ENCODE assay signal across 21 mouse cellular contexts in genomic region chr15:79519400-79520220, GRCm38 (mm10). TPM values are rescaled to one million over a fixed set of nuclear protein-coding genes. Genes with fewer than 3 reads are reported as not detected.
DNase-seq lines count a peak whose midpoint lies in the region; ATAC-seq lines count a peak whose summit lies in the region.
"Had no signal": no experiment of that assay in that cellular context is flagged by ENCODE, and none has a peak within 500 bp of the region (broad histone marks: within the 10 kb centered on the region; RNA-seq: fewer than 3 reads in every experiment).

No protein-coding gene starts in this region.

- no peak overlapping the region for H3K27ac ChIP-seq in midbrain, embryonic 10.5 days (replicated peaks)
- no peak overlapping the region for H3K27ac ChIP-seq in midbrain, embryonic 11.5 days (ENCODE audit: low read depth, low read length)
- no peak overlapping the region for H3K27ac ChIP-seq in liver, embryonic 12.5 days
- H3K27ac ChIP-seq in kidney, embryonic 14.5 days (ENCODE audit: low read depth, low read length) = no peak overlapping the region
- H3K27ac ChIP-seq: embryonic facial prominence, embryonic 15.5 days; forebrain, embryonic 15.5 days; heart, embryonic 13.5 days; hindbrain, embryonic 10.5 days; limb, embryonic 12.5 days; macrophage; neural tube, embryonic 13.5 days had no signal

- ATAC-seq in midbrain, embryonic 11.5 days (ENCODE audit: low FRiP score) = no peak
- 0 out of 2 replicates have a peak, but pooled peaks have one; percentile 30 for ATAC-seq in erythroblast, adult 5-6 weeks (replicated peaks; ENCODE audit: low FRiP score, poor library complexity, severe bottlenecking)
- ATAC-seq in liver, embryonic 12.5 days = 0 out of 2 replicates have a peak, but pooled peaks have one; percentile 36
- ATAC-seq in kidney, embryonic 14.5 days (ENCODE audit: low FRiP score, low TSS enrichment) = no peak
- ATAC-seq: forebrain, embryonic 15.5 days; inflammation-experienced regulatory T-cells, adult 6 months; midbrain, embryonic 16.5 days had no signal

- peaks cover 50% of the 10 kb centered on the region for H3K27me3 ChIP-seq in midbrain, embryonic 10.5 days (ENCODE audit: low read depth, poor library complexity, severe bottlenecking)
- H3K27me3 ChIP-seq in midbrain, embryonic 11.5 days (ENCODE audit: control insufficient read depth, insufficient read depth, low read length) = peaks cover 34% of the 10 kb centered on the region
- H3K27me3 ChIP-seq in liver, embryonic 12.5 days (replicated peaks) = peaks cover 61% of the 10 kb centered on the region
- peaks cover 9% of the 10 kb centered on the region; the same call in 1 of the 2 replicates for H3K27me3 ChIP-seq in kidney, embryonic 14.5 days (ENCODE audit: control insufficient read depth, insufficient read depth, low read length)

- DNase-seq in midbrain, embryonic 10.5 days (ENCODE audit: low spot score) = no peak
- no peak for DNase-seq in midbrain, embryonic 11.5 days (ENCODE audit: low spot score, missing footprints)
- no peak for DNase-seq in adrenal gland, postnatal 10 days
- no peak for DNase-seq in layer of hippocampus, postnatal 14 days (ENCODE audit: low spot score in 2 of 2)
- DNase-seq in embryo, embryonic 11 days = no peak
- DNase-seq: adrenal gland, postnatal 25 days; kidney, postnatal 10 days; thymus, postnatal 36 days had no signal

- H3K4me1 ChIP-seq in midbrain, embryonic 10.5 days = peaks cover 29% of the 10 kb centered on the region
- peaks cover 12% of the 10 kb centered on the region for H3K4me1 ChIP-seq in midbrain, embryonic 11.5 days (ENCODE audit: control insufficient read depth, insufficient read depth, low read length)
- H3K4me1 ChIP-seq in liver, embryonic 12.5 days = peaks cover 36% of the 10 kb centered on the region
- H3K4me1 ChIP-seq in kidney, embryonic 14.5 days (ENCODE audit: control insufficient read depth, insufficient read depth, low read length) = peaks cover 10% of the 10 kb centered on the region

- no peak overlapping the region for H3K4me2 ChIP-seq in midbrain, embryonic 11.5 days
- H3K4me2 ChIP-seq in liver, embryonic 12.5 days = peak overlapping the region; percentile 42
- H3K4me2 ChIP-seq in kidney, embryonic 14.5 days (replicated peaks; ENCODE audit: low read depth, low read length) = no peak overlapping the region
- H3K4me2 ChIP-seq: forebrain, embryonic 15.5 days; heart, embryonic 13.5 days; neural tube, embryonic 13.5 days had no signal

- no peaks in the 10 kb centered on the region for H3K9me3 ChIP-seq in midbrain, embryonic 10.5 days (replicated peaks)
- H3K9me3 ChIP-seq in midbrain, embryonic 11.5 days (ENCODE audit: control insufficient read depth, low read length) = no peaks in the 10 kb centered on the region
- no peaks in the 10 kb centered on the region for H3K9me3 ChIP-seq in liver, embryonic 12.5 days (replicated peaks)
- no peaks in the 10 kb centered on the region for H3K9me3 ChIP-seq in kidney, embryonic 14.5 days (ENCODE audit: control insufficient read depth, low read length)
- H3K9me3 ChIP-seq: embryonic facial prominence, embryonic 15.5 days; forebrain, embryonic 15.5 days; heart, embryonic 13.5 days; hindbrain, embryonic 10.5 days; limb, embryonic 12.5 days; neural tube, embryonic 13.5 days had no signal

- 53% methylated on average over 16 of the region's 16 CpGs for WGBS in midbrain, embryonic 10.5 days
- WGBS in midbrain, embryonic 11.5 days = 57% methylated on average over 14 of the region's 16 CpGs
- WGBS in liver, embryonic 12.5 days (ENCODE audit: insufficient replicate concordance) = 38% methylated on average over 16 of the region's 16 CpGs
- WGBS in kidney, embryonic 14.5 days = 45% methylated on average over 16 of the region's 16 CpGs

- H3K4me3 ChIP-seq in midbrain, embryonic 10.5 days = peak overlapping the region; percentile 12; the same call in 1 of the 2 replicates
- H3K4me3 ChIP-seq in midbrain, embryonic 11.5 days (ENCODE audit: low read depth, low read length) = no peak overlapping the region
- H3K4me3 ChIP-seq in liver, embryonic 12.5 days = no peak overlapping the region
- no peak overlapping the region for H3K4me3 ChIP-seq in kidney, embryonic 14.5 days (ENCODE audit: low read length)
- H3K4me3 ChIP-seq: embryonic facial prominence, embryonic 15.5 days; forebrain, embryonic 15.5 days; heart, embryonic 13.5 days; hindbrain, embryonic 10.5 days; limb, embryonic 12.5 days; neural tube, embryonic 13.5 days had no signal

- H3K36me3 ChIP-seq in midbrain, embryonic 10.5 days = no peaks in the 10 kb centered on the region
- H3K36me3 ChIP-seq in midbrain, embryonic 11.5 days (ENCODE audit: control insufficient read depth, insufficient read depth, low read length) = 0 out of 2 replicates have a peak, but pooled peaks cover 2% of the 10 kb centered on the region
- no peaks in the 10 kb centered on the region for H3K36me3 ChIP-seq in liver, embryonic 12.5 days
- H3K36me3 ChIP-seq in kidney, embryonic 14.5 days (ENCODE audit: control insufficient read depth, insufficient read depth, low read length) = no peaks in the 10 kb centered on the region
- H3K36me3 ChIP-seq: forebrain, embryonic 15.5 days; hindbrain, embryonic 10.5 days; neural tube, embryonic 13.5 days had no signal

- no peak overlapping the region for H3K9ac ChIP-seq in midbrain, embryonic 11.5 days (ENCODE audit: low read length)
- H3K9ac ChIP-seq in liver, embryonic 12.5 days = no peak overlapping the region
- no peak overlapping the region for H3K9ac ChIP-seq in kidney, embryonic 14.5 days (ENCODE audit: low read depth, low read length)
- H3K9ac ChIP-seq: embryonic facial prominence, embryonic 15.5 days; forebrain, embryonic 15.5 days; heart, embryonic 13.5 days; limb, embryonic 12.5 days; neural tube, embryonic 13.5 days had no signal

RNA-seq across cellular contexts. Expression of gene Kdelr3, which starts 3.4 kb away (rescaled TPM):
- polyA plus RNA-seq in midbrain, embryonic 10.5 days (2016; fragmentation: Nextera tagmentation; extraction: Ambion mirVana) = 15.5 and 24.2 TPM in 2 replicates
- polyA plus RNA-seq in midbrain, embryonic 11.5 days (2014; fragmentation: Nextera tagmentation; extraction: Ambion mirVana) = 14.9 and 16.4 TPM in 2 replicates
- total RNA-seq in erythroblast, adult 5-6 weeks (2015; ENCODE audit: low replicate concordance) = not detected in 2 replicates
- total RNA-seq in erythroblast, adult 5-6 weeks (2017; ENCODE audit: low replicate concordance) = not detected in 2 replicates
- 8.4 and 10.7 TPM in 2 replicates for polyA plus RNA-seq in liver, embryonic 12.5 days (2016; fragmentation: Nextera tagmentation; extraction: Ambion mirVana)
- 38.2 and 40.1 TPM in 2 replicates for polyA plus RNA-seq in kidney, embryonic 14.5 days (2014; fragmentation: Nextera tagmentation; extraction: Ambion mirVana)
- total RNA-seq in adrenal gland, postnatal 10 days (2021) = 10 to 100 TPM; 11.4 to 13.2 TPM
- total RNA-seq in layer of hippocampus, postnatal 14 days (2021) = 1 to 10 TPM; 1.4 to 1.8 TPM
- polyA plus RNA-seq: macrophage had no signal

RNA-seq across cellular contexts. Expression of gene Kcnj4, which starts 14.6 kb away (rescaled TPM):
- 0.05 TPM in 1 of 2 replicates, not detected in the other for polyA plus RNA-seq in midbrain, embryonic 10.5 days (2016; fragmentation: Nextera tagmentation; extraction: Ambion mirVana)
- not detected in 2 replicates for polyA plus RNA-seq in midbrain, embryonic 11.5 days (2014; fragmentation: Nextera tagmentation; extraction: Ambion mirVana)
- not detected in 2 replicates for total RNA-seq in erythroblast, adult 5-6 weeks (2015; ENCODE audit: low replicate concordance)
- not detected in 2 replicates for total RNA-seq in erythroblast, adult 5-6 weeks (2017; ENCODE audit: low replicate concordance)
- not detected in 2 replicates for polyA plus RNA-seq in liver, embryonic 12.5 days (2016; fragmentation: Nextera tagmentation; extraction: Ambion mirVana)
- 0.23 TPM in 1 of 2 replicates, not detected in the other for polyA plus RNA-seq in kidney, embryonic 14.5 days (2014; fragmentation: Nextera tagmentation; extraction: Ambion mirVana)
- under 1 TPM in 1 of 2 experiments, not detected in 1; 0.24 TPM for total RNA-seq in adrenal gland, postnatal 10 days (2021)
- 10 to 100 TPM; 69.2 to 72.7 TPM for total RNA-seq in layer of hippocampus, postnatal 14 days (2021)
- polyA plus RNA-seq: hindbrain, embryonic 10.5 days; inflammation-experienced regulatory T-cells, adult 6 months; limb, embryonic 12.5 days; macrophage; midbrain, embryonic 16.5 days; neural tube, embryonic 13.5 days; stomach, embryonic 16.5 days had no signal

RNA-seq across cellular contexts. Expression of gene Ddx17, which starts 26.9 kb away (rescaled TPM):
- 43.5 and 48.1 TPM in 2 replicates for polyA plus RNA-seq in midbrain, embryonic 10.5 days (2016; fragmentation: Nextera tagmentation; extraction: Ambion mirVana)
- polyA plus RNA-seq in midbrain, embryonic 11.5 days (2014; fragmentation: Nextera tagmentation; extraction: Ambion mirVana) = 81.9 and 82.6 TPM in 2 replicates
- 58.0 and 58.7 TPM in 2 replicates for total RNA-seq in erythroblast, adult 5-6 weeks (2015; ENCODE audit: low replicate concordance)
- 96.5 and 123 TPM in 2 replicates for total RNA-seq in erythroblast, adult 5-6 weeks (2017; ENCODE audit: low replicate concordance)
- 18.6 and 19.9 TPM in 2 replicates for polyA plus RNA-seq in liver, embryonic 12.5 days (2016; fragmentation: Nextera tagmentation; extraction: Ambion mirVana)
- 84.7 and 93.8 TPM in 2 replicates for polyA plus RNA-seq in kidney, embryonic 14.5 days (2014; fragmentation: Nextera tagmentation; extraction: Ambion mirVana)
- total RNA-seq in adrenal gland, postnatal 10 days (2021) = 100 to 1,000 TPM; 223 to 364 TPM
- total RNA-seq in layer of hippocampus, postnatal 14 days (2021) = 100 to 1,000 TPM; 353 to 381 TPM

Comparison
In these comparisons a context has a peak if more than half of its experiments do, and no peak if none do; other contexts are left out.
1. ATAC-seq: peak in erythroblast, adult 5-6 weeks (single experiment) and liver, embryonic 12.5 days (single experiment); none in midbrain, embryonic 11.5 days (single experiment) and kidney, embryonic 14.5 days (single experiment).